ENCODE assay signal across 8 mouse cellular contexts in the genomic region with DNA sequence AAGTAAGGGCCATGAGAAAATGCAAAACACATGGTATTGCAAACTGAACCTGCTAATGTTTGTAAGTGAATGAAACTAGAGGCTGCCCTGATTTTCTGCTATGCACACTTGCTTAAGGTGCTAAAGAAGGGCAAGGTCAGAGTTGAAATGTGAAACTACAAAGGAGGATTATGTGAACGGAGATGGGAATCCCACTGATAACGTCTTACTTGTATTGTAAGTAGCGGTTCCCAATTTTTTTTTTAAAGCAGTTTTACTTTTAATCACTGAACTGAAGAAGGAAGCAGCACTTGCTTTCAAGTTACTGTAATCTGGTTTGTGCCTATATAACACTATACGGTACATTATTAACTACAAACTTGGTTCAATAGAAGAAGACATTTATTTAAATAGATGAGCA. TPM values are rescaled to one million over a fixed set of nuclear protein-coding genes. Genes with fewer than 3 reads are reported as not detected.
A peak's percentile ranks its signal among the peaks of the same experiment; 100 is the strongest.
DNase-seq lines count a peak whose midpoint lies in the region; ATAC-seq and TF ChIP-seq lines count a peak whose summit lies in the region.

No protein-coding gene starts in this region.

- TF ChIP-seq CTCF in gastrocnemius, adult 2 months (IDR thresholded peaks at IDR 0.05): no peak

- DNase-seq in heart, embryonic 10.5 days (ENCODE audit: low spot score): no peak
- DNase-seq in A20 (ENCODE audit: low read depth, low spot score): peak; percentile 69
- DNase-seq in gastrocnemius, adult 2 months: no peak
- no peak for DNase-seq in adrenal gland, postnatal 14 days
- no peak for DNase-seq in frontal cortex, postnatal 25 days (ENCODE audit: low spot score in 2 of 2)

- no peak overlapping the region for H3K27ac ChIP-seq in heart, embryonic 11.5 days (ENCODE audit: low read depth, low read length)
- no peak overlapping the region for H3K27ac ChIP-seq in heart, embryonic 10.5 days
- no peak overlapping the region for H3K27ac ChIP-seq in hindbrain, embryonic 13.5 days
- H3K27ac ChIP-seq in liver, embryonic 16.5 days (ENCODE audit: low read length): no peak overlapping the region
- no peak overlapping the region for H3K27ac ChIP-seq in gastrocnemius, adult 2 months

- H3K9ac ChIP-seq in heart, embryonic 11.5 days (ENCODE audit: low read depth, low read length): no peak overlapping the region
- no peak overlapping the region for H3K9ac ChIP-seq in hindbrain, embryonic 13.5 days
- H3K9ac ChIP-seq in liver, embryonic 16.5 days (ENCODE audit: low read depth, low read length): no peak overlapping the region

- no peak overlapping the region for H3K4me3 ChIP-seq in heart, embryonic 11.5 days (ENCODE audit: low read depth, low read length)
- H3K4me3 ChIP-seq in heart, embryonic 10.5 days: no peak overlapping the region
- H3K4me3 ChIP-seq in hindbrain, embryonic 13.5 days: peak overlapping the region; percentile 84
- H3K4me3 ChIP-seq in liver, embryonic 16.5 days (ENCODE audit: low read depth, low read length): no peak overlapping the region
- H3K4me3 ChIP-seq in gastrocnemius, adult 2 months: no peak overlapping the region; the same call in 1 of the 2 replicates

- no peaks in the 10 kb centered on the region for H3K36me3 ChIP-seq in heart, embryonic 11.5 days (ENCODE audit: control insufficient read depth, insufficient read depth, low read length)
- no peaks in the 10 kb centered on the region for H3K36me3 ChIP-seq in heart, embryonic 10.5 days
- no peaks in the 10 kb centered on the region for H3K36me3 ChIP-seq in hindbrain, embryonic 13.5 days
- H3K36me3 ChIP-seq in liver, embryonic 16.5 days (ENCODE audit: control insufficient read depth, insufficient read depth): no peaks in the 10 kb centered on the region

- peak overlapping the region; percentile 22 for H3K4me2 ChIP-seq in heart, embryonic 11.5 days
- H3K4me2 ChIP-seq in hindbrain, embryonic 13.5 days: peak overlapping the region; percentile 100
- peak overlapping the region; percentile 85; the same call in 1 of the 2 replicates for H3K4me2 ChIP-seq in liver, embryonic 16.5 days (ENCODE audit: low read depth, low read length)

- intact Hi-C loops in gastrocnemius, adult 2 months (cut with DNase I): loop anchor here (5.0 kb wide), 2 partner anchors 57 to 478 kb away; partner anchors contain the start of gene Micu1

- no peak for ATAC-seq in heart, embryonic 11.5 days (replicated peaks; ENCODE audit: insufficient number of reproducible peaks, low FRiP score, low TSS enrichment)
- ATAC-seq in hindbrain, embryonic 13.5 days (ENCODE audit: low FRiP score): no peak
- no peak for ATAC-seq in liver, embryonic 16.5 days (ENCODE audit: low read depth)

- H3K4me1 ChIP-seq in heart, embryonic 11.5 days (ENCODE audit: control insufficient read depth, insufficient read depth, low read length): peaks cover 15% of the 10 kb centered on the region
- H3K4me1 ChIP-seq in heart, embryonic 10.5 days: peaks cover 14% of the 10 kb centered on the region
- peaks cover 27% of the 10 kb centered on the region for H3K4me1 ChIP-seq in hindbrain, embryonic 13.5 days (replicated peaks)
- H3K4me1 ChIP-seq in liver, embryonic 16.5 days (ENCODE audit: control insufficient read depth, low read depth, low read length): peaks cover 8% of the 10 kb centered on the region

- H3K27me3 ChIP-seq in heart, embryonic 11.5 days (ENCODE audit: control insufficient read depth, insufficient read depth, low read length): no peaks in the 10 kb centered on the region
- H3K27me3 ChIP-seq in heart, embryonic 10.5 days (ENCODE audit: insufficient read depth, poor library complexity, severe bottlenecking): no peaks in the 10 kb centered on the region
- H3K27me3 ChIP-seq in hindbrain, embryonic 13.5 days: no peaks in the 10 kb centered on the region
- peaks cover 34% of the 10 kb centered on the region for H3K27me3 ChIP-seq in liver, embryonic 16.5 days (ENCODE audit: control insufficient read depth, insufficient read depth, low read depth, low read length)

- H3K9me3 ChIP-seq in heart, embryonic 11.5 days (replicated peaks; ENCODE audit: control insufficient read depth, low read length): no peaks in the 10 kb centered on the region
- H3K9me3 ChIP-seq in heart, embryonic 10.5 days: no peaks in the 10 kb centered on the region
- 0 out of 2 replicates have a peak, but pooled peaks cover 4% of the 10 kb centered on the region for H3K9me3 ChIP-seq in hindbrain, embryonic 13.5 days
- H3K9me3 ChIP-seq in liver, embryonic 16.5 days (replicated peaks; ENCODE audit: control insufficient read depth, low read length): no peaks in the 10 kb centered on the region

- 67% methylated on average over 4 of the region's 4 CpGs for WGBS in heart, embryonic 11.5 days (ENCODE audit: insufficient replicate concordance)
- 78% methylated on average over 4 of the region's 4 CpGs for WGBS in heart, embryonic 10.5 days
- WGBS in hindbrain, embryonic 13.5 days: 78% methylated on average over 4 of the region's 4 CpGs
- 66% methylated on average over 4 of the region's 4 CpGs for WGBS in liver, embryonic 16.5 days (ENCODE audit: insufficient replicate concordance)

RNA-seq across cellular contexts. Expression of gene Sowahc, which starts 2.1 kb away (rescaled TPM):
- 2.0 and 3.1 TPM in 2 replicates for polyA plus RNA-seq in heart, embryonic 11.5 days (2014; fragmentation: Nextera tagmentation; extraction: Ambion mirVana)
- 4.7 and 6.3 TPM in 2 replicates for polyA plus RNA-seq in heart, embryonic 10.5 days (2016; fragmentation: Nextera tagmentation; extraction: Ambion mirVana)
- polyA plus RNA-seq in hindbrain, embryonic 13.5 days (2015; fragmentation: Nextera tagmentation; extraction: Ambion mirVana): 17.0 TPM in 2 replicates
- 2.5 and 2.7 TPM in 2 replicates for polyA plus RNA-seq in liver, embryonic 16.5 days (2015; fragmentation: Nextera tagmentation; extraction: Ambion mirVana)
- under 1 TPM; 0.75 to 0.77 TPM for total RNA-seq in gastrocnemius, adult 2 months (2021)
- total RNA-seq in adrenal gland, postnatal 14 days (2021): 22.7 and 24.6 TPM in 2 replicates

RNA-seq across cellular contexts. Expression of gene Sept10, which starts 2.2 kb away (rescaled TPM):
- 40.3 and 46.3 TPM in 2 replicates for polyA plus RNA-seq in heart, embryonic 11.5 days (2014; fragmentation: Nextera tagmentation; extraction: Ambion mirVana)
- 35.6 and 37.9 TPM in 2 replicates for polyA plus RNA-seq in heart, embryonic 10.5 days (2016; fragmentation: Nextera tagmentation; extraction: Ambion mirVana)
- 19.6 and 22.7 TPM in 2 replicates for polyA plus RNA-seq in hindbrain, embryonic 13.5 days (2015; fragmentation: Nextera tagmentation; extraction: Ambion mirVana)
- polyA plus RNA-seq in liver, embryonic 16.5 days (2015; fragmentation: Nextera tagmentation; extraction: Ambion mirVana): 9.4 and 11.9 TPM in 2 replicates
- total RNA-seq in gastrocnemius, adult 2 months (2021): 1 to 10 TPM; 6.0 to 7.6 TPM
- 52.2 and 54.0 TPM in 2 replicates for total RNA-seq in adrenal gland, postnatal 14 days (2021)

Comparison
In these comparisons a context has a peak if more than half of its experiments do, and no peak if none do; other contexts are left out.
1. H3K4me2 ChIP-seq: peak in every context shown above with its lines; median percentile 100 in hindbrain, embryonic 13.5 days; 85 in liver, embryonic 16.5 days; 22 in heart, embryonic 11.5 days.